Comparison of ENCODE assay signal across 22 mouse cellular contexts in genomic region chr2:75514171-75514570, GRCm38 (mm10).
DNase-seq lines count a peak whose midpoint lies in the region; ATAC-seq and TF ChIP-seq lines count a peak whose summit lies in the region.
"Had no signal": no experiment of that assay in that cellular context is flagged by ENCODE, and none has a peak within 500 bp of the region (broad histone marks: within the 10 kb centered on the region; RNA-seq: fewer than 3 reads in every experiment).

No protein-coding gene starts in this region.

- H3K36me3 ChIP-seq in embryonic facial prominence, embryonic 11.5 days (replicated peaks; ENCODE audit: control insufficient read depth, insufficient read depth, low read depth, low read length) = no peaks in the 10 kb centered on the region
- no peaks in the 10 kb centered on the region for H3K36me3 ChIP-seq in embryonic facial prominence, embryonic 10.5 days (replicated peaks)
- H3K36me3 ChIP-seq in kidney, postnatal 0 days (ENCODE audit: insufficient read depth, low read length) = no peaks in the 10 kb centered on the region
- no peaks in the 10 kb centered on the region for H3K36me3 ChIP-seq in limb, embryonic 11.5 days (ENCODE audit: control insufficient read depth, insufficient read depth, low read length)
- H3K36me3 ChIP-seq: embryonic facial prominence, embryonic 15.5 days; heart, embryonic 15.5 days; hindbrain, embryonic 15.5 days had no signal

- H3K9me3 ChIP-seq in embryonic facial prominence, embryonic 11.5 days (replicated peaks; ENCODE audit: control insufficient read depth, low read length) = no peaks in the 10 kb centered on the region
- H3K9me3 ChIP-seq in embryonic facial prominence, embryonic 10.5 days = no peaks in the 10 kb centered on the region
- H3K9me3 ChIP-seq in kidney, postnatal 0 days (replicated peaks; ENCODE audit: low read length) = no peaks in the 10 kb centered on the region
- no peaks in the 10 kb centered on the region for H3K9me3 ChIP-seq in limb, embryonic 11.5 days (ENCODE audit: control insufficient read depth, low read length)
- H3K9me3 ChIP-seq: embryonic facial prominence, embryonic 15.5 days; heart, embryonic 15.5 days; hindbrain, embryonic 15.5 days had no signal

- no peak overlapping the region for H3K27ac ChIP-seq in embryonic facial prominence, embryonic 11.5 days (replicated peaks; ENCODE audit: low read depth, low read length)
- H3K27ac ChIP-seq in embryonic facial prominence, embryonic 10.5 days (replicated peaks) = no peak overlapping the region
- no peak overlapping the region for H3K27ac ChIP-seq in kidney, postnatal 0 days
- H3K27ac ChIP-seq in limb, embryonic 11.5 days (replicated peaks; ENCODE audit: low read depth, low read length) = peak overlapping the region; percentile 73; the same call in 1 of the 2 replicates
- H3K27ac ChIP-seq: embryonic facial prominence, embryonic 15.5 days; heart, embryonic 15.5 days; hindbrain, embryonic 15.5 days had no signal

- no peaks in the 10 kb centered on the region; the same call in 1 of the 2 replicates for H3K27me3 ChIP-seq in embryonic facial prominence, embryonic 11.5 days (ENCODE audit: control insufficient read depth, insufficient read depth, low read length)
- 0 out of 2 replicates have a peak, but pooled peaks cover 5% of the 10 kb centered on the region for H3K27me3 ChIP-seq in embryonic facial prominence, embryonic 10.5 days (replicated peaks; ENCODE audit: low read depth, poor library complexity, severe bottlenecking)
- no peaks in the 10 kb centered on the region for H3K27me3 ChIP-seq in kidney, postnatal 0 days (ENCODE audit: insufficient read depth, low read length)
- H3K27me3 ChIP-seq in limb, embryonic 11.5 days (ENCODE audit: control insufficient read depth, insufficient read depth, low read length) = no peaks in the 10 kb centered on the region
- H3K27me3 ChIP-seq: embryonic facial prominence, embryonic 15.5 days; heart, embryonic 15.5 days; hindbrain, embryonic 15.5 days had no signal

- ATAC-seq in embryonic facial prominence, embryonic 11.5 days (replicated peaks; ENCODE audit: insufficient number of reproducible peaks, low FRiP score, low TSS enrichment, low read depth) = no peak
- no peak for ATAC-seq in kidney, postnatal 0 days (replicated peaks; ENCODE audit: low FRiP score, low read depth)
- ATAC-seq in limb, embryonic 11.5 days (ENCODE audit: insufficient number of reproducible peaks, low FRiP score, low TSS enrichment, low read depth) = no peak
- ATAC-seq: activated CD4-positive, CD25-positive, alpha-beta regulatory T cell, adult 4 months; forebrain, embryonic 16.5 days; intestine, embryonic 16.5 days; Patski had no signal

- 40% methylated on average over 6 of the region's 6 CpGs for WGBS in embryonic facial prominence, embryonic 11.5 days
- 51% methylated on average over 6 of the region's 6 CpGs for WGBS in embryonic facial prominence, embryonic 10.5 days
- WGBS in kidney, postnatal 0 days = 37% methylated on average over 6 of the region's 6 CpGs
- 43% methylated on average over 6 of the region's 6 CpGs for WGBS in limb, embryonic 11.5 days

- H3K4me2 ChIP-seq in embryonic facial prominence, embryonic 11.5 days (ENCODE audit: low read depth, low read length) = no peak overlapping the region
- H3K4me2 ChIP-seq in kidney, postnatal 0 days (ENCODE audit: low read length) = no peak overlapping the region
- no peak overlapping the region for H3K4me2 ChIP-seq in limb, embryonic 11.5 days (ENCODE audit: low read depth, severe bottlenecking)
- H3K4me2 ChIP-seq: embryonic facial prominence, embryonic 15.5 days; heart, embryonic 11.5 days; heart, embryonic 15.5 days; hindbrain, embryonic 15.5 days had no signal

- no peak overlapping the region for H3K9ac ChIP-seq in embryonic facial prominence, embryonic 11.5 days (replicated peaks; ENCODE audit: low read length)
- no peak overlapping the region for H3K9ac ChIP-seq in kidney, postnatal 0 days (ENCODE audit: low read depth, low read length)
- no peak overlapping the region for H3K9ac ChIP-seq in limb, embryonic 11.5 days (ENCODE audit: low read length)
- H3K9ac ChIP-seq: embryonic facial prominence, embryonic 15.5 days; heart, embryonic 15.5 days; hindbrain, embryonic 15.5 days had no signal

- intact Hi-C loops in gastrocnemius, postnatal 14 days (cut with DNase I; ENCODE audit: low total_unique reads) = no loop called here

- H3K4me3 ChIP-seq in embryonic facial prominence, embryonic 11.5 days (ENCODE audit: low read depth, low read length) = no peak overlapping the region
- no peak overlapping the region for H3K4me3 ChIP-seq in embryonic facial prominence, embryonic 10.5 days
- no peak overlapping the region for H3K4me3 ChIP-seq in kidney, postnatal 0 days (replicated peaks; ENCODE audit: low read depth, low read length)
- no peak overlapping the region for H3K4me3 ChIP-seq in limb, embryonic 11.5 days (ENCODE audit: low read depth, low read length)
- H3K4me3 ChIP-seq: embryonic facial prominence, embryonic 15.5 days; erythroblast, embryonic 14.5 days; heart, embryonic 15.5 days; hindbrain, embryonic 15.5 days had no signal

- no peak for TF ChIP-seq CTCF in kidney, postnatal 0 days (IDR thresholded peaks at IDR 0.05; ENCODE audit: low read depth)

- H3K4me1 ChIP-seq in embryonic facial prominence, embryonic 11.5 days (ENCODE audit: control insufficient read depth, insufficient read depth, low read length) = no peaks in the 10 kb centered on the region
- H3K4me1 ChIP-seq in embryonic facial prominence, embryonic 10.5 days = peaks cover 22% of the 10 kb centered on the region
- no peaks in the 10 kb centered on the region for H3K4me1 ChIP-seq in kidney, postnatal 0 days (replicated peaks; ENCODE audit: insufficient read depth, low read length)
- H3K4me1 ChIP-seq in limb, embryonic 11.5 days (ENCODE audit: control insufficient read depth, insufficient read depth, low read length) = peaks cover 44% of the 10 kb centered on the region
- H3K4me1 ChIP-seq: embryonic facial prominence, embryonic 15.5 days; heart, embryonic 15.5 days had no signal

- peak; percentile 35 for DNase-seq in embryonic facial prominence, embryonic 11.5 days (ENCODE audit: low spot score)
- no peak for DNase-seq in embryonic facial prominence, embryonic 10.5 days (ENCODE audit: low spot score)
- peak; percentile 15 for DNase-seq in kidney, postnatal 0 days (ENCODE audit: low spot score)
- no peak for DNase-seq in kidney, postnatal 36 days
- peak; percentile 53 for DNase-seq in limb, embryonic 11.5 days (ENCODE audit: low spot score)
- no peak for DNase-seq in layer of hippocampus, adult 9-11 months
- DNase-seq in gastrocnemius, postnatal 14 days = no peak
- DNase-seq: adrenal gland, postnatal 14 days; cerebellum, adult 18-20 months; cerebellum, adult 9-11 months; cerebellum, postnatal 36 days; gastrocnemius, postnatal 36 days; heart, adult 18-20 months had no signal

Comparison
In these comparisons a context has a peak if more than half of its experiments do, and no peak if none do; other contexts are left out.
1. DNase-seq: peak in embryonic facial prominence, embryonic 11.5 days (single experiment), kidney, postnatal 0 days (single experiment) and limb, embryonic 11.5 days (single experiment); none in embryonic facial prominence, embryonic 10.5 days (single experiment), kidney, postnatal 36 days (0 of 2), layer of hippocampus, adult 9-11 months (single experiment) and gastrocnemius, postnatal 14 days (single experiment).